23 mouse cellular contexts compared by ENCODE assay signal in genomic region chr8:11740857-11741256, GRCm38 (mm10). TPM values are rescaled to one million over a fixed set of nuclear protein-coding genes. Genes with fewer than 3 reads are reported as not detected.
DNase-seq lines count a peak whose midpoint lies in the region; ATAC-seq and TF ChIP-seq lines count a peak whose summit lies in the region.
"Had no signal": no experiment of that assay in that cellular context is flagged by ENCODE, and none has a peak within 500 bp of the region (broad histone marks: within the 10 kb centered on the region; RNA-seq: fewer than 3 reads in every experiment).

No protein-coding gene starts in this region.

- no peak; the same call in 1 of the 2 replicates for ATAC-seq in forebrain, embryonic 15.5 days (replicated peaks)
- no peak for ATAC-seq in stomach, postnatal 0 days (ENCODE audit: low FRiP score, low TSS enrichment)
- ATAC-seq: forebrain, postnatal 0 days; lung, postnatal 0 days; midbrain, embryonic 13.5 days had no signal

- no peak overlapping the region for H3K9ac ChIP-seq in forebrain, embryonic 15.5 days (replicated peaks)
- H3K9ac ChIP-seq in stomach, postnatal 0 days (ENCODE audit: low read length), result no peak overlapping the region
- H3K9ac ChIP-seq: forebrain, postnatal 0 days; liver, embryonic 13.5 days; midbrain, embryonic 13.5 days; neural tube, embryonic 12.5 days had no signal

- no peaks in the 10 kb centered on the region for H3K4me1 ChIP-seq in forebrain, embryonic 15.5 days
- H3K4me1 ChIP-seq in stomach, postnatal 0 days (replicated peaks; ENCODE audit: control insufficient read depth, insufficient read depth), result no peaks in the 10 kb centered on the region
- H3K4me1 ChIP-seq: liver, embryonic 13.5 days; neural tube, embryonic 12.5 days had no signal

- DNase-seq in kidney, postnatal 14 days, result peak; percentile 28
- no peak for DNase-seq in kidney, postnatal 10 days
- DNase-seq in cerebellum, adult 18-20 months, result peak; percentile 38 to 57
- peak; percentile 66 for DNase-seq in cerebellum, adult 9-10 months
- peak; percentile 33 for DNase-seq in retina, embryonic 14.5 days (ENCODE audit: low spot score)
- no peak for DNase-seq in stomach, postnatal 0 days (ENCODE audit: low spot score)
- DNase-seq: adrenal gland, adult 2 months; embryo, embryonic 11 days; forebrain, postnatal 0 days; gastrocnemius, adult 2 months; heart, postnatal 10 days; kidney, adult 18-20 months; layer of hippocampus, adult 9-11 months; left cerebral cortex, postnatal 4 days; liver, embryonic 13.5 days had no signal

- WGBS in forebrain, embryonic 15.5 days, result 92% methylated on average over 2 of the region's 2 CpGs
- WGBS in stomach, postnatal 0 days, result 75% methylated on average over 2 of the region's 2 CpGs

- no peaks in the 10 kb centered on the region for H3K27me3 ChIP-seq in forebrain, embryonic 15.5 days
- H3K27me3 ChIP-seq in stomach, postnatal 0 days (ENCODE audit: control insufficient read depth, insufficient read depth, low read length), result no peaks in the 10 kb centered on the region
- H3K27me3 ChIP-seq: liver, embryonic 13.5 days; midbrain, embryonic 13.5 days; neural tube, embryonic 12.5 days had no signal

- H3K4me2 ChIP-seq in forebrain, embryonic 15.5 days (replicated peaks), result no peak overlapping the region
- H3K4me2 ChIP-seq in stomach, postnatal 0 days (replicated peaks; ENCODE audit: low read depth), result no peak overlapping the region
- H3K4me2 ChIP-seq: heart, embryonic 11.5 days; liver, embryonic 13.5 days; midbrain, embryonic 13.5 days; neural tube, embryonic 12.5 days had no signal

- TF ChIP-seq EP300 in stomach, postnatal 0 days (optimal IDR thresholded peaks at IDR 0.05), result no peak

- H3K4me3 ChIP-seq in forebrain, embryonic 15.5 days, result no peak overlapping the region
- H3K4me3 ChIP-seq in stomach, postnatal 0 days (ENCODE audit: low read depth, low read length), result no peak overlapping the region
- H3K4me3 ChIP-seq: gastrocnemius, adult 2 months; left cerebral cortex, adult 2 months; liver, embryonic 13.5 days; midbrain, embryonic 13.5 days; neural tube, embryonic 12.5 days had no signal

- H3K27ac ChIP-seq in forebrain, embryonic 15.5 days (replicated peaks), result no peak overlapping the region
- H3K27ac ChIP-seq in stomach, postnatal 0 days (replicated peaks), result no peak overlapping the region
- H3K27ac ChIP-seq: gastrocnemius, adult 2 months; left cerebral cortex, adult 2 months; liver, embryonic 13.5 days; midbrain, embryonic 13.5 days; neural tube, embryonic 12.5 days had no signal

- peaks cover 25% of the 10 kb centered on the region for H3K36me3 ChIP-seq in forebrain, embryonic 15.5 days
- H3K36me3 ChIP-seq in stomach, postnatal 0 days (ENCODE audit: control insufficient read depth, insufficient read depth, low read length), result no peaks in the 10 kb centered on the region
- H3K36me3 ChIP-seq: liver, embryonic 13.5 days had no signal

- H3K9me3 ChIP-seq in forebrain, embryonic 15.5 days, result no peaks in the 10 kb centered on the region
- H3K9me3 ChIP-seq in stomach, postnatal 0 days (ENCODE audit: control insufficient read depth, low read length), result no peaks in the 10 kb centered on the region
- H3K9me3 ChIP-seq: liver, embryonic 13.5 days; midbrain, embryonic 13.5 days; neural tube, embryonic 12.5 days had no signal

- TF ChIP-seq CTCF in stomach, postnatal 0 days (IDR thresholded peaks at IDR 0.05; ENCODE audit: low read depth), result no peak

RNA-seq across cellular contexts. Expression of gene Arhgef7, which starts 13.3 kb away (rescaled TPM):
- polyA plus RNA-seq in forebrain, embryonic 15.5 days (2015; fragmentation: Nextera tagmentation; extraction: Ambion mirVana), result 77.1 and 86.4 TPM in 2 replicates
- 12.6 and 13.7 TPM in 2 replicates for polyA plus RNA-seq in stomach, postnatal 0 days (2015; fragmentation: Nextera tagmentation; extraction: Ambion mirVana)

RNA-seq across cellular contexts. Expression of gene 1700016D06Rik, which starts 40.0 kb away (rescaled TPM):
- 0.25 and 0.56 TPM in 2 replicates for polyA plus RNA-seq in forebrain, embryonic 15.5 days (2015; fragmentation: Nextera tagmentation; extraction: Ambion mirVana)
- polyA plus RNA-seq in stomach, postnatal 0 days (2015; fragmentation: Nextera tagmentation; extraction: Ambion mirVana), result not detected in 2 replicates
- polyA plus RNA-seq: adrenal gland, adult 2 months; C2C12; heart, embryonic 11.5 days; hindbrain, embryonic 11.5 days; liver, embryonic 13.5 days; lung, postnatal 0 days; neural tube, embryonic 12.5 days had no signal

Comparison
In these comparisons a context has a peak if more than half of its experiments do, and no peak if none do; other contexts are left out.
1. DNase-seq: peak in kidney, postnatal 14 days (single experiment), cerebellum, adult 18-20 months (2 of 2), cerebellum, adult 9-10 months (single experiment) and retina, embryonic 14.5 days (single experiment); none in kidney, postnatal 10 days (single experiment) and stomach, postnatal 0 days (single experiment).